Mouse (Mus musculus) neutrophil, adult 83 days (primary cell): ENCODE data around the gene Gpc1. TPM values are rescaled to one million over a fixed set of nuclear protein-coding genes. Genes with fewer than 3 reads are reported as not detected.

Source experiments
- total RNA-seq, 2 experiments: library from RNA; stranded (reverse); gene quantifications; one replicate each; pipeline ENCODE4 v1.2.4; 2023

Gpc1 gene
- total RNA-seq = 10 to 100 TPM; 29.9 to 38.4 TPM

GRCm38 (mm10) chr1:92831188-92832001 lies at the start of gene Gpc1:
Gene Gpc1 (plus strand): TSS chr1:92831645.

GRCm38 (mm10) chr1:92902786-92903185 lies 71.3 kb downstream of the Gpc1 start, which contains the start of gene Ankmy1:
Gene Ankmy1 (minus strand): TSS chr1:92902906.

GRCm38 (mm10) chr1:92906779-92907631 lies 75.6 kb downstream of the Gpc1 start, which contains the start of gene Dusp28:
Gene Dusp28 (plus strand): TSS chr1:92906981.

Other genes with a start within 250 kb of the Gpc1 start
- gene Olfr1412, start 245.9 kb upstream of the Gpc1 start, total RNA-seq = not detected
- not detected for gene Olfr1411, start 237.2 kb upstream of the Gpc1 start, total RNA-seq
- gene Olfr1410, start 225.9 kb upstream of the Gpc1 start, total RNA-seq = not detected
- gene Olfr12, start 213.9 kb upstream of the Gpc1 start, total RNA-seq = not detected
- 100 to 1,000 TPM; 116 to 117 TPM for gene Cops9, start 189.7 kb upstream of the Gpc1 start, total RNA-seq
- gene Otos, start 182.8 kb upstream of the Gpc1 start, total RNA-seq = 1 to 10 TPM; 7.4 to 8.7 TPM
- under 1 TPM in 1 of 2 experiments, not detected in 1; 0.26 TPM for gene Ankmy1, start 71.3 kb downstream of the Gpc1 start, total RNA-seq
- gene Dusp28, start 75.3 kb downstream of the Gpc1 start, total RNA-seq = 1 to 10 TPM; 1.7 to 2.5 TPM
- gene Rnpepl1, start 79.1 kb downstream of the Gpc1 start, total RNA-seq = 10 to 100 TPM; 71.9 TPM
- gene Capn10, start 102.7 kb downstream of the Gpc1 start, total RNA-seq = 10 to 100 TPM; 15.5 to 18.4 TPM
- 10 to 100 TPM; 21.5 to 29.4 TPM for gene Gpr35, start 119.2 kb downstream of the Gpc1 start, total RNA-seq
- gene Aqp12, start 174.7 kb downstream of the Gpc1 start, total RNA-seq = not detected